Mouse (Mus musculus): Measurements from ENCODE around the gene Lrrc4c. TPM values are rescaled to one million over a fixed set of nuclear protein-coding genes. Genes with fewer than 3 reads are reported as not detected.

Gene Lrrc4c
- polyA plus RNA-seq, 1 experiment, result not detected

- H3K4me3 ChIP-seq (replicated peaks), result no peak overlapping the region
- TF ChIP-seq FLI1 (IDR thresholded peaks at IDR 0.05; ENCODE audit: low read length) (no peak), GATA1 (IDR thresholded peaks at IDR 0.05; ENCODE audit: borderline replicate concordance, low read length) (no peak)
- no peaks in the 10 kb centered on the region for H3K36me3 ChIP-seq (replicated peaks; ENCODE audit: low read length)
- H3K27me3 ChIP-seq (replicated peaks), result no peaks in the 10 kb centered on the region
- H3K9me3 ChIP-seq, result no peaks in the 10 kb centered on the region
- no peaks in the 10 kb centered on the region for H3K4me1 ChIP-seq
Observed at GRCm38 (mm10) chr2:96505641-96506040, 187.7 kb downstream of the Lrrc4c start.

- Histone ChIP-seq H3K4me1 (no peaks in the 10 kb centered on the region), H3K9me3 (no peaks in the 10 kb centered on the region), H3K27me3 (replicated peaks) (no peaks in the 10 kb centered on the region), H3K4me3 (replicated peaks) (no peak overlapping the region), H3K36me3 (replicated peaks; ENCODE audit: low read length) (no peaks in the 10 kb centered on the region)
- no peak for TF ChIP-seq GATA1 (IDR thresholded peaks at IDR 0.05; ENCODE audit: borderline replicate concordance, low read length)
- no peak for TF ChIP-seq FLI1 (IDR thresholded peaks at IDR 0.05; ENCODE audit: low read length)
Observed at GRCm38 (mm10) chr2:96508991-96509390, 191.0 kb downstream of the Lrrc4c start.

GRCm38 (mm10) chr2:96537469-96537868 lies 219.5 kb downstream of the Lrrc4c start:
- Histone ChIP-seq H3K4me1 (no peaks in the 10 kb centered on the region), H3K27me3 (replicated peaks) (no peaks in the 10 kb centered on the region), H3K9me3 (no peaks in the 10 kb centered on the region), H3K4me3 (replicated peaks) (no peak overlapping the region), H3K36me3 (replicated peaks; ENCODE audit: low read length) (no peaks in the 10 kb centered on the region)
- no peak for TF ChIP-seq FLI1 (IDR thresholded peaks at IDR 0.05; ENCODE audit: low read length)
- TF ChIP-seq GATA1 (IDR thresholded peaks at IDR 0.05; ENCODE audit: borderline replicate concordance, low read length), result no peak

GRCm38 (mm10) chr2:96547171-96547570 lies 229.2 kb downstream of the Lrrc4c start:
- Histone ChIP-seq H3K4me3 (replicated peaks) (no peak overlapping the region), H3K9me3 (no peaks in the 10 kb centered on the region), H3K36me3 (replicated peaks; ENCODE audit: low read length) (no peaks in the 10 kb centered on the region), H3K4me1 (no peaks in the 10 kb centered on the region), H3K27me3 (replicated peaks) (no peaks in the 10 kb centered on the region)
- TF ChIP-seq GATA1 (IDR thresholded peaks at IDR 0.05; ENCODE audit: borderline replicate concordance, low read length) (no peak), FLI1 (IDR thresholded peaks at IDR 0.05; ENCODE audit: low read length) (no peak)

- no peaks in the 10 kb centered on the region for H3K27me3 ChIP-seq (replicated peaks)
- no peaks in the 10 kb centered on the region for H3K9me3 ChIP-seq
- H3K36me3 ChIP-seq (replicated peaks; ENCODE audit: low read length), result no peaks in the 10 kb centered on the region
- TF ChIP-seq FLI1 (IDR thresholded peaks at IDR 0.05; ENCODE audit: low read length), result no peak
- no peak for TF ChIP-seq GATA1 (IDR thresholded peaks at IDR 0.05; ENCODE audit: borderline replicate concordance, low read length)
- no peak overlapping the region for H3K4me3 ChIP-seq (replicated peaks)
- no peaks in the 10 kb centered on the region for H3K4me1 ChIP-seq
Observed at GRCm38 (mm10) chr2:96573755-96574154, 255.8 kb downstream of the Lrrc4c start.

- Histone ChIP-seq H3K27me3 (replicated peaks) (no peaks in the 10 kb centered on the region), H3K4me3 (replicated peaks) (no peak overlapping the region), H3K36me3 (replicated peaks; ENCODE audit: low read length) (no peaks in the 10 kb centered on the region), H3K9me3 (no peaks in the 10 kb centered on the region), H3K4me1 (no peaks in the 10 kb centered on the region)
- TF ChIP-seq GATA1 (IDR thresholded peaks at IDR 0.05; ENCODE audit: borderline replicate concordance, low read length), result no peak
Observed at GRCm38 (mm10) chr2:96577701-96578100, 259.7 kb downstream of the Lrrc4c start.

GRCm38 (mm10) chr2:96580136-96580733 lies 262.3 kb downstream of the Lrrc4c start:
- H3K4me1 ChIP-seq, result no peaks in the 10 kb centered on the region
- H3K36me3 ChIP-seq (replicated peaks; ENCODE audit: low read length), result no peaks in the 10 kb centered on the region

GRCm38 (mm10) chr2:96585665-96586064 lies 267.7 kb downstream of the Lrrc4c start:
- TF ChIP-seq GATA1 (IDR thresholded peaks at IDR 0.05; ENCODE audit: borderline replicate concordance, low read length), result no peak
- TF ChIP-seq FLI1 (IDR thresholded peaks at IDR 0.05; ENCODE audit: low read length), result no peak
- H3K4me3 ChIP-seq (replicated peaks), result no peak overlapping the region

More at GRCm38 (mm10) chr2:96580136-96580733, 262.3 kb downstream of the Lrrc4c start:
- no peak overlapping the region for H3K4me3 ChIP-seq (replicated peaks)
- H3K27me3 ChIP-seq (replicated peaks), result no peaks in the 10 kb centered on the region
- no peaks in the 10 kb centered on the region for H3K9me3 ChIP-seq
- TF ChIP-seq GATA1 (IDR thresholded peaks at IDR 0.05; ENCODE audit: borderline replicate concordance, low read length) (no peak), FLI1 (IDR thresholded peaks at IDR 0.05; ENCODE audit: low read length) (no peak)

GRCm38 (mm10) chr2:96604801-96605200 lies 286.8 kb downstream of the Lrrc4c start:
- H3K36me3 ChIP-seq (replicated peaks; ENCODE audit: low read length), result no peaks in the 10 kb centered on the region
- H3K27me3 ChIP-seq (replicated peaks), result no peaks in the 10 kb centered on the region
- no peak overlapping the region for H3K4me3 ChIP-seq (replicated peaks)
- H3K9me3 ChIP-seq, result no peaks in the 10 kb centered on the region
- no peaks in the 10 kb centered on the region for H3K4me1 ChIP-seq
- TF ChIP-seq GATA1 (IDR thresholded peaks at IDR 0.05; ENCODE audit: borderline replicate concordance, low read length) (no peak), FLI1 (IDR thresholded peaks at IDR 0.05; ENCODE audit: low read length) (no peak)

More at GRCm38 (mm10) chr2:96585665-96586064, 267.7 kb downstream of the Lrrc4c start:
- Histone ChIP-seq H3K4me1 (no peaks in the 10 kb centered on the region), H3K36me3 (replicated peaks; ENCODE audit: low read length) (no peaks in the 10 kb centered on the region), H3K27me3 (replicated peaks) (no peaks in the 10 kb centered on the region), H3K9me3 (no peaks in the 10 kb centered on the region)

- H3K27me3 ChIP-seq (replicated peaks), result no peaks in the 10 kb centered on the region
- no peaks in the 10 kb centered on the region for H3K9me3 ChIP-seq
- H3K36me3 ChIP-seq (replicated peaks; ENCODE audit: low read length), result no peaks in the 10 kb centered on the region
- no peak overlapping the region for H3K4me3 ChIP-seq (replicated peaks)
- no peaks in the 10 kb centered on the region for H3K4me1 ChIP-seq
- TF ChIP-seq GATA1 (IDR thresholded peaks at IDR 0.05; ENCODE audit: borderline replicate concordance, low read length) (no peak), FLI1 (IDR thresholded peaks at IDR 0.05; ENCODE audit: low read length) (no peak)
Observed at GRCm38 (mm10) chr2:96614121-96614520, 296.2 kb downstream of the Lrrc4c start.
